Mouse (Mus musculus) heart, embryonic 15.5 days (tissue): ENCODE results near the gene Fndc3b. TPM values are rescaled to one million over a fixed set of nuclear protein-coding genes. Genes with fewer than 3 reads are reported as not detected.

ENCODE experiments used
- ATAC-seq: fragments of 200-750 bp; cut with Nextera tagmentation; replicated peaks from 2 replicates; pipeline ENCODE4 v1.8.0; 2017; ENCODE audit warnings: low read depth, moderate TSS enrichment; ENCODE audit not compliant: insufficient number of reproducible peaks, insufficient read depth, low FRiP score
- H3K27ac ChIP-seq: fragments of 300-500 bp; sonication (generic); 2 replicates; pipeline ENCODE4 v1.5.1; 2015; ENCODE audit warnings: mild to moderate bottlenecking, inconsistent platforms
- H3K27me3 ChIP-seq: fragments of 300-500 bp; sonication (generic); 2 replicates; pipeline ENCODE4 v1.6.1; 2015; ENCODE audit warnings: inconsistent platforms
- H3K36me3 ChIP-seq: fragments of 300-500 bp; sonication (generic); 2 replicates; pipeline ENCODE4 v1.6.1; 2015; ENCODE audit warnings: mild to moderate bottlenecking, inconsistent platforms
- H3K4me1 ChIP-seq: fragments of 300-500 bp; sonication (generic); replicated peaks from 2 replicates; pipeline ENCODE4 v1.6.1; 2015; ENCODE audit warnings: inconsistent platforms
- H3K4me2 ChIP-seq: fragments of 300-500 bp; sonication (generic); 2 replicates; pipeline ENCODE4 v1.6.1; 2015; ENCODE audit warnings: inconsistent platforms, mild to moderate bottlenecking, moderate library complexity
- H3K4me3 ChIP-seq: fragments of 300-500 bp; sonication (generic); 2 replicates; pipeline ENCODE4 v1.5.1; 2015; ENCODE audit warnings: mild to moderate bottlenecking, inconsistent platforms
- H3K9ac ChIP-seq: fragments of 300-500 bp; sonication (generic); 2 replicates; pipeline ENCODE4 v1.6.1; 2015; ENCODE audit warnings: mild to moderate bottlenecking, inconsistent platforms
- H3K9me3 ChIP-seq: fragments of 300-500 bp; sonication (generic); replicated peaks from 2 replicates; pipeline ENCODE4 v1.6.1; 2016; ENCODE audit warnings: inconsistent platforms
- WGBS: fragments of 180-500 bp; shearing (Covaris S2); methylation state at CpG from one replicate; pipeline ENCODE4 v1.1.7; 2015; ENCODE audit warnings: mixed read lengths; 5-methylcytosine and 5-hydroxymethylcytosine counted together
- polyA plus RNA-seq: library from polyadenylated mRNA; unstranded; fragments of >200 nt; fragmentation: Nextera tagmentation; extraction: Ambion mirVana; gene quantifications from 2 replicates; pipeline ENCODE4 v1.2.1, GENCODE M21; 2015

Gene Fndc3b
- polyA plus RNA-seq, 1 experiment from 2014 or later, result 24.0 TPM

DNA sequence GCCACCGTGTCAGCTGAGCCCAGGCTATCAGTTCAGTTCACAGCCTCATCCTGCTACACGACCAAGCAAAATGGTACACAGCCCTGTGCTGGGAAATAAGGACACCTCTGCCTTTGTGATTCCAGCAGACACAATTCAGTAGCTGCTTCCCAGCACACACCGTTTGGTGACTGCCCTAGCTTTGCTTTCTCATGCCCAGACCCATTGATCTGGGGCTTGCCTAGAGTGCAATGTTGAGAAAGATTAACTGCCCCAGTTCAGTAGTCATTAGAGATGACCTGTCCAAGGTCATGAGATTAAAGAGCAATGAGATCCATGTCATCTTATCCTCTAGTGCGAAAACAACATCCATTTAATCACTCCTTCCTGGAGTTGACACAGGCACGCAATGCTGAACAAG, 47.9 kb downstream of the Fndc3b start:
- H3K9ac ChIP-seq, result no peak overlapping the region
- ATAC-seq, result no peak
- 38% methylated on average over 5 of the region's 5 CpGs for WGBS
- no peak overlapping the region for H3K4me3 ChIP-seq
- H3K9me3 ChIP-seq, result no peaks in the 10 kb centered on the region
- no peak overlapping the region for H3K4me2 ChIP-seq
- peaks cover 62% of the 10 kb centered on the region for H3K4me1 ChIP-seq
- peak overlapping the region; percentile 57 for H3K27ac ChIP-seq
- H3K27me3 ChIP-seq, result no peaks in the 10 kb centered on the region
- no peaks in the 10 kb centered on the region for H3K36me3 ChIP-seq

DNA sequence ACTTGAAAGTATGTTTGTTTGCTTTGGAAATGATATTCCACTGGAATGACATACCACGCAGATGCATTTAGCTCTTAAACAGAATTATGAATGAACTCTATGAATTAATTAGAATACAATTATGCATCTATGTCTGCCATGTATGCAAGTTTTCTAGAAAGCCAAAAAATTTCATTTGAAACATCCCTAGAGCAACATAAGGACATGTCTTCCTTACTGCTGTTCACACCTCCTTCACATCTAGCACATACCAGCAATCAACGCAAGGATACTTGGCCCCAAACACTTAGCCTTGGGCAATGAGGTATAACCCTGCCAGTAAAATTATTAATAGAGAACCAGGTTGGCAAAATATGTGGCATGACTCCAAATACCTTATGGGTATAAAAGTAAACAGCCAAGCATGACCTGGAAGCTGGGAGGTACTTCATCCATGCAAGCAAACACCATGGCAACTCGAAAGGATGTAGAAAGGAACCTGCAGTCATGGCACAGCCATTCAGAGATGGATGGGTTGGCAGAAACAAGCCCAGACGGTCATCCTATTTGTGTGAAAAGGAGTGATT, 52.8 kb downstream of the Fndc3b start:
- no peak overlapping the region for H3K27ac ChIP-seq

DNA sequence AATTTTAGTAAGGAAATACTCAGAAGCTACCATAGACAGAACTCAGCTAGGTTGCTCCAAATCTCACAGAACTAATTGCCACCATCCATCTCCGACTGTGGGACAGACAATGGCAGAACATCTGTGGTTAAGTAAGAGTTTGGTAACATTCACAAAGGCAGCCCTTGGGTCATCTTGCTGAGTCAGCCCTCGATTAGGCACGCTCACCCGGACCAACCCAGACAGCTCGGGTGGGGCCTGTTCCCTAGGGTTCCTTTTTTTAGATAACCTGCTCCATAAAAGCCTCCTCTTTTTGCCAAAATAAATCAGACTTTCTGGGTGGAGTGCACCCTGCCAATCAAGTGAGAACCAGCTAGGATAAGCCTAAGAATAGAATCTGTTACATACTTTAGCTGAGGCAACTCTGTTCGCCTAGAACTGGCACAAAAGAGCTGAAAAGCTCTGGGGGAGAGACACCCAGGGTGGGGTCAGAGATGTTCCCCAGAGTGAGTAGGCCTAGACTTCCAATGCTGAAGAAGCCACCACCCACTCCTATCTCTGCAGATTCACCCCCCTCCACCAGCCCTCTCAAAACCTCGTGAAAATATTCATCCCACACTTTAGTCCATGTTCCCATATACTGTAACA, 54.2 kb downstream of the Fndc3b start:
- peak; percentile 36 for ATAC-seq
- H3K4me2 ChIP-seq, result peak overlapping the region; percentile 5; the same call in 1 of the 2 replicates
- 21% methylated on average over 7 of the region's 7 CpGs for WGBS

More for the DNA sequence above, 52.8 kb downstream of the Fndc3b start:
- no peaks in the 10 kb centered on the region for H3K27me3 ChIP-seq
- no peak for ATAC-seq
- H3K9ac ChIP-seq, result no peak overlapping the region
- H3K4me3 ChIP-seq, result no peak overlapping the region
- peaks cover 74% of the 10 kb centered on the region for H3K4me1 ChIP-seq
- 72% methylated on average over 4 of the region's 4 CpGs for WGBS
- no peaks in the 10 kb centered on the region for H3K36me3 ChIP-seq
- H3K4me2 ChIP-seq, result no peak overlapping the region
- no peaks in the 10 kb centered on the region for H3K9me3 ChIP-seq

DNA sequence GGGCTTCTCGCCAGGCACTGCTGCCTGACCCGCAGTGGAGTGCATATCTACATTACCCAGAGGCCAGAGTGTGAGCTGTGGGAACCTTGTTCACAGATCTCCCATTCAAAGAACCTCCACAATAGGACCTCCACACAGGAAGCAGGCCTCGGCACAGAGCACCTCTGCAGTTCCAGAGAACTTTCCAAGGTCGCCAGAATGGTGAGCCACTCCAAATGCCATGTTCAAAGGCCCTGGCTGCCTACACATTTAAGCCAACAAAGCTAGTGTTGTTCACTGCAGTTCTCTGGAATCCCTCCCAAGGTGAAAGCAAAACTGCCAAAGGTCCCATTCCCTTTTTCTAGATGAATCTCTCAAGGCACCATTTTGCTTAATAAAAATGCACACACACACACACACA, 55.4 kb downstream of the Fndc3b start:
- no peaks in the 10 kb centered on the region for H3K27me3 ChIP-seq
- 0 out of 2 replicates have a peak overlapping the region, but pooled peaks have one; percentile 4 for H3K9ac ChIP-seq
- H3K9me3 ChIP-seq, result no peaks in the 10 kb centered on the region
- H3K4me3 ChIP-seq, result no peak overlapping the region
- WGBS, result 15% methylated on average over 4 of the region's 4 CpGs
- no peaks in the 10 kb centered on the region for H3K36me3 ChIP-seq
- ATAC-seq, result no peak
- H3K27ac ChIP-seq, result peak overlapping the region; percentile 79
- H3K4me1 ChIP-seq, result peaks cover 81% of the 10 kb centered on the region
- H3K4me2 ChIP-seq, result no peak overlapping the region

More for the DNA sequence above, 54.2 kb downstream of the Fndc3b start:
- Histone ChIP-seq H3K9me3 (no peaks in the 10 kb centered on the region), H3K27ac (peak overlapping the region; percentile 79), H3K36me3 (no peaks in the 10 kb centered on the region), H3K27me3 (no peaks in the 10 kb centered on the region), H3K4me3 (no peak overlapping the region), H3K9ac (no peak overlapping the region), H3K4me1 (peaks cover 78% of the 10 kb centered on the region)

DNA sequence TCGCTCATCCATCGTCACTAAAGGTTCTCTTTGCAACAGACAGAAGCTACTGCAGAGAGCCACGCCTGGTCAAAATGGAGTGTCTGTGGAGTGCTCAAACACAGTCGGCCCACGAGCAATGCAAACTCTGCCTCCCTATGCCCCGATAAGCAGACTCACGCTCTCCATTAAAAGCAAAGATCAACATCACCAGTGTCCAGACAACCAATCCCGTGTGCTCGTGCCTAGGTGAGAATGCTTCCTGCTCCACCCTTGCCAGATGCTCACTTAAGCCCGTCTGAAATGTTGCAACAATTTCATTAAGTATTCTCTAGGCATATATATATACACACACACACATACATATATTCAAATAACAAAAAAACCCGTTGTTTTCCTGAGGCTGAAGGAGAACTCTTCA, 56.1 kb downstream of the Fndc3b start:
- WGBS, result 72% methylated on average over 11 of the region's 11 CpGs
- no peaks in the 10 kb centered on the region for H3K27me3 ChIP-seq
- H3K27ac ChIP-seq, result peak overlapping the region; percentile 79
- no peak overlapping the region for H3K4me3 ChIP-seq
- H3K9ac ChIP-seq, result no peak overlapping the region
- ATAC-seq, result no peak
- peaks cover 84% of the 10 kb centered on the region for H3K4me1 ChIP-seq
- no peaks in the 10 kb centered on the region for H3K36me3 ChIP-seq
- no peak overlapping the region for H3K4me2 ChIP-seq
- no peaks in the 10 kb centered on the region for H3K9me3 ChIP-seq

DNA sequence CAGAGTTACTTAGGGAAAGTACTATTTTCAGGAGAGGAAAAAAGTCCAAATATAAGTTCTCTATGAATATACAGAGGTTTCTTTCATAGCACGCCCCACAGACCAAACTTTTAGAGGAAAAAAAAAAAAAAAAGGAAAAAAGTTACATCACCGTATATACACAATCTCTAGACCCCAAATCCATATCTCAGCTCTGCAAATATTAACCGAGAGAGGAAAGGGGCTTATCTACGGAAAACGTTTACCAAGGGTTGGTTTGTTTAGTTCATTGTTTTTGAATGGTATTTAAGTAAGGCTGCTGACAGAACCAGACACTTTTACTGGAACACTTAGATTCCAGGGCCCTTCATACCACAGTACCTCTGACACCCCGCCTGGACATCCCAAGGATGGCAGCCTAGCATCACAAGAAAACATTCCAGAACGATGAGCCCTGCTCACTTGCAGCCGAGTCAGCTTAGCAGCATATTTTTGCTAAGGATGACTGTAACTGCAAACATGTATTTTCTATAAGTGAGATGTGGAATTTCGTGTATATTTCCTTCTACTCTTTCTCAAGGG, 58.6 kb downstream of the Fndc3b start:
- peak overlapping the region; percentile 46 for H3K27ac ChIP-seq
- H3K27me3 ChIP-seq, result no peaks in the 10 kb centered on the region
- ATAC-seq, result no peak
- 39% methylated on average over 9 of the region's 9 CpGs for WGBS
- H3K36me3 ChIP-seq, result no peaks in the 10 kb centered on the region
- no peaks in the 10 kb centered on the region for H3K9me3 ChIP-seq
- H3K4me2 ChIP-seq, result no peak overlapping the region
- H3K4me3 ChIP-seq, result no peak overlapping the region
- H3K4me1 ChIP-seq, result peaks cover 90% of the 10 kb centered on the region
- H3K9ac ChIP-seq, result no peak overlapping the region

DNA sequence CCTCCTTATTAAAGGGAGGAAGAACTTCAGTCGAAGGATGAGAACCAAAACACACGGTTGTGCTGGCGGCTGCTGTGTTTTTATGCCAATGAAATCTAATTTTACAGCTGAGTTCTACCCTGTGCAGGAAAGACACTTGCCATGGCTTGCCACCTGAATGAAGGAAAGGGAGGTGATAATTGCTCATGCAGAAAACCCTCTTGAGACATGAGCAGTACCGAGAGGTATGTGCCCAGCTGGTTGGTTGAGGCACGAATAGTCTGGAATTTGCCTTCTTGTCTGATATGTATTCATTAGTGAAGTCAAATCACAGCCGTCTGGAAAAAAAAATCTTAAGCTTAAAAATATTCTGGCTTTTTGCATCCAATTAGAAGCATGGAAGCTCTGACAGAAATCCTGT, 59.4 kb downstream of the Fndc3b start:
- no peak overlapping the region for H3K4me2 ChIP-seq

DNA sequence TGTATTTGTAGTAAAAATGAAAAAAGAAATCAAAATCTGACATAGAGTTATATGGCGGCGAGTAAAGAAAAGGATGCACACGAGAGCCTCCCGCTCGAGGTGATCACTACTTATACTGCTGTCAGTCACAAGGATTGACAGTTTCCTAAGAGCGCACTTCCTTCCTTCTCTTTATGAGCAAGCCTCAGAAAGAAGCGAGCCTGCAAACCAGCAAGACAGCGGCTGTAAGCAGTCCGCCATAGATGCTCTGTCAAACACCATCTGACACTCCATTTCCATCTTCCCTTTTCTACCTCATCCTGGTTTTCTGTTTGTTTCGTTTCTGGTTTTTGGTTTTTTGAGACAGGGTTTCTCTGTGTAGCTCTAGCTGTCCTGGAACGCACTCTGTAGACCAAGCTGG, 61.0 kb downstream of the Fndc3b start:
- H3K9ac ChIP-seq, result no peak overlapping the region
- H3K4me1 ChIP-seq, result peaks cover 86% of the 10 kb centered on the region
- WGBS, result 77% methylated on average over 11 of the region's 11 CpGs
- no peak overlapping the region for H3K4me3 ChIP-seq
- no peak for ATAC-seq
- no peak overlapping the region; the same call in 1 of the 2 replicates for H3K27ac ChIP-seq
- H3K4me2 ChIP-seq, result no peak overlapping the region
- H3K9me3 ChIP-seq, result no peaks in the 10 kb centered on the region
- H3K27me3 ChIP-seq, result no peaks in the 10 kb centered on the region
- no peaks in the 10 kb centered on the region for H3K36me3 ChIP-seq

More for the DNA sequence above, 59.4 kb downstream of the Fndc3b start:
- Histone ChIP-seq H3K27ac (peak overlapping the region; percentile 46; the same call in 1 of the 2 replicates), H3K36me3 (no peaks in the 10 kb centered on the region), H3K4me3 (no peak overlapping the region), H3K9me3 (no peaks in the 10 kb centered on the region), H3K4me1 (peaks cover 90% of the 10 kb centered on the region), H3K27me3 (no peaks in the 10 kb centered on the region), H3K9ac (no peak overlapping the region)
- ATAC-seq, result no peak
- 41% methylated on average over 6 of the region's 6 CpGs for WGBS

DNA sequence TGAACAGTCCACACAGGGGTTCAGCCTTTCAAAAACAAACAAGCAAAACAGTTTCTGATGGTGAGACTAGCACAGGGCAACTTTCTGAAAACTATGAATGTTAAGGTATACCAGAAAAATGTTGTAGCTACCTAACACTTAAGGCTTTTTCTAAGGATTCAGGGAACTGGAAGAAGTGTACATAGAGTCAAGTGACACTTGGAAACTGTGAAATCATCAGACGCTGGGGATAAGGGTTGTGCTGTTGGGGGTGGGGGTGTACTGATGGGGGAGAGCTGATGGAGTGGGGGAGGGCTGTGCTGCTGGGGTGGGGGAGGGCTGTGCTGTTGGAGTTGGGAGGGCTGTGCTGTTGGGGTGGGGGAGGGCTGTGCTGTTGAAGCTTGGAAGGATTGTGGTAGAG, 61.8 kb downstream of the Fndc3b start:
- 23% methylated on average over 1 of the region's 1 CpGs for WGBS
- Histone ChIP-seq H3K9ac (no peak overlapping the region), H3K27ac (peak overlapping the region; percentile 58), H3K4me1 (peaks cover 86% of the 10 kb centered on the region), H3K4me2 (no peak overlapping the region), H3K27me3 (no peaks in the 10 kb centered on the region), H3K4me3 (no peak overlapping the region), H3K9me3 (no peaks in the 10 kb centered on the region), H3K36me3 (no peaks in the 10 kb centered on the region)
- no peak for ATAC-seq

DNA sequence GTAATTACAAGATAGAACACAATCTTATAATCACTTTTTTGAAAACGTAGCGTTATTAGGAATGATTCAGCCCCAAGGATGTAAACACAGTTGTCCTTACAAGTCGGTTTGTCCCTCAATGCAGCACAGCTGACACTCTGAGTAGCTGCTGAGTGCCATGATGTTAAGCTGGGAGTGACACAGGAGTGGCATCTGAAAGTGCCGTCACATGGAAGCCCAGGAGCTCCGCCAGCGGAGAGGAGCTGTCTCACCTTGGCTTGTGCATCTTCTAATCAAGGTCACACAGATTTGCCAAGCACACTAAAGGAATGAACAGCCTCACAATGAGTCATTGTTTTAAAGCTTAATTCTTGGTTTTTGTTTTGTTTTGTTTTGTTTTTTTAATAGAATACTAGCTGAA, 68.7 kb downstream of the Fndc3b start:
- H3K4me2 ChIP-seq, result no peak overlapping the region
- H3K9me3 ChIP-seq, result no peaks in the 10 kb centered on the region
- no peak overlapping the region for H3K9ac ChIP-seq
- no peak overlapping the region for H3K4me3 ChIP-seq
- no peaks in the 10 kb centered on the region for H3K27me3 ChIP-seq
- H3K4me1 ChIP-seq, result peaks cover 65% of the 10 kb centered on the region
- WGBS, result 52% methylated on average over 6 of the region's 6 CpGs
- H3K36me3 ChIP-seq, result peaks cover 10% of the 10 kb centered on the region; the same call in 1 of the 2 replicates
- 0 out of 2 replicates have a peak, but pooled peaks have one; percentile 54 for ATAC-seq
- H3K27ac ChIP-seq, result no peak overlapping the region

DNA sequence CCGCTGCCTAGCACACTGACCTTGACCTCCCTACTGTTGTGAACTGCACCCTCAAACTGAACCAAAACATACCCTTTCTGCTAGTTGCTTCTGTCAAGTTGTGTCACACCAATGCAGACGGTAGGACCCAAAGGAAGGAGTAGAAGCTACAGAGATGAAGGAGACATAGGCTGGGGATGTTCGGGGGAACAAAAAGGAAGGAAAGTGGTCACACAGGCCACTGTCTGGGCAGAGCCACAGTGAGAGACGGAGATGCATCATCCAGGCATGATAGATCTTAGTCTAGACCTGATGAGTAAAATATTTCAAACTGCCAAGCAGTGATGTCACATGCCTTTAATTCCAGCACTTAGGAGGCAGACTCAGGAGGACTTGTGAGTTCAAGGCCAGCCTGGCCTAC, 71.4 kb downstream of the Fndc3b start:
- Histone ChIP-seq H3K27ac (no peak overlapping the region), H3K4me1 (peaks cover 53% of the 10 kb centered on the region)

More for the DNA sequence above, 71.4 kb downstream of the Fndc3b start:
- no peak for ATAC-seq
- H3K4me2 ChIP-seq, result no peak overlapping the region
- no peak overlapping the region for H3K4me3 ChIP-seq
- no peak overlapping the region for H3K9ac ChIP-seq
- no peaks in the 10 kb centered on the region for H3K9me3 ChIP-seq
- H3K36me3 ChIP-seq, result peaks cover 10% of the 10 kb centered on the region; the same call in 1 of the 2 replicates
- H3K27me3 ChIP-seq, result no peaks in the 10 kb centered on the region
- WGBS, result 74% methylated on average over 4 of the region's 4 CpGs
